Mouse (Mus musculus): ENCODE results near the gene Pan2. TPM values are rescaled to one million over a fixed set of nuclear protein-coding genes. Genes with fewer than 3 reads are reported as not detected.

The Pan2 gene
- polyA plus RNA-seq (2014; fragmentation: Illumina TruSeq; extraction: RNeasy Lipid Tissue Mini Kit (QIAGEN cat#74804); ENCODE audit: low read depth, low replicate concordance): 18.7 TPM

DNA sequence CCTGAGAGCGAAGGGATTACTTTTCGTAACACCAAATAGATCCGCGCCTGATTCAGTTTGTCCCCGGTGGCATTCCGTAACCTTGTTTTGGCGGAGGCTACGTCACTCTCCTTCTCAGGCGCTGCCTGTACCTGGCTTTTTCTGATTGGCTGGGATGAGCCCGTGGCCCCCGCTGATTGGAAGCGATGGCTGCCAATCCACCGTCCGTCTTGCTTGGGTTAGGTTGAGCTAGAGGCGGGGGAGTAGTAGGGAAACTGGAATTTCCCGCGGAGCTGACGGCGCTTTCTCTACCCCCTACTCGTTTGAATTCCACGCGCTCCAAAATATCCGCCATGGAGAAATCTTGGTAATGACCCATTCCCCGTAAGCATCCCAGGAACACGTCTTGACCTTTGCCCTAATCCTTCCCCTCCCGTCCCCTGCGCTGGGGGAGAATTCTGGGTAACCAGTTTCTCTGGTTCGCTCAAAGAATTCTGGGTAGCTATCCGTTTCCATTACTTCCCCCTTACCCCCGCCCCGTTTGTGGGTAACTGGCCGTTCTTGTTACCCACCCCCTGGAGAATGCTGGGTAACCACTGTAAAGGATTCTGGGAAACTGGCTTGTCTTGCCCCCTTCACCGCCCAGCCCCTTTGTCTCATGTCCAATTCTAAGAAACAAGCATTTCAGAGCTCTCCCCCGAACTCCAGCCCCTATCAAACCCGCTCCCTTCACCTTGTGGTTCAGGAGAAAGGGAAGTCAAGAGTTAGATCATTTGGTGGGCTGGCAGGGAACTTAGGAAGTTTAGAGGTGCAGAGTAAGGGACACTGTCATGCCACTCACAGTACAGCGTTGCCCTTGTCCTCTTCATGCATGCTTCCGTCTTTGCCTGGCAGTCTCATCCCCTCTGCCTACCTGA is at the start of gene Pan2:
Pan2 (plus strand) TSS at position 210 of the 896 bp plus-strand sequence.

DNA sequence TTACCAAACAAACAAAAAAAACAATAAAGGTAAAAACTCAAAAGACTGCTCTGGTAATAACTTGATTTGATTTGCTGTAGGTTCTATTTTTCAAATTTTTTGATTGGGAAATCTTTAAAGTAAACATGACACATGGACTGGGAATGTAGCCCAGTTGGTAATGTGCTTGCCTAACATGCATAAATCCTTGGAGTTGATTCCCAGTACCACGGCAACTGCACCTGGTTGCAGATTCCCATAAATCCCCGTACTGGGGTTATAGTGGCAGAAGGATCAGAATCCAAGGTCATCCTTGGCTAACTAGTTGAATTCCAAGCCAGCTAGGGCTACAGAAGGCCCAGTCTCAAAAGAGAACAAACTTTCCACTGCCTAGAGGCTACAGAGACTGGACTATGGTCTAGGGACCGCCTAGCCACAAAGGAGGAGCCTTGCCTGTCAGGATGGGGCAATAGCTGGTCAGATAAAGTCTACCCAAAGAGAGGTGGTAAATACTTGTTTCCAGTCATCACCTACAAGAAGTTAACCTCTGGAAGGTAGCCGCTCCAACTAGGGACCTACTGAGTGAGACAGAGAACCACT is 49.4 kb upstream of the Pan2 start, which contains the start of gene Apon:
Apon (plus strand) TSS at position 420 of the 579 bp plus-strand sequence.

DNA sequence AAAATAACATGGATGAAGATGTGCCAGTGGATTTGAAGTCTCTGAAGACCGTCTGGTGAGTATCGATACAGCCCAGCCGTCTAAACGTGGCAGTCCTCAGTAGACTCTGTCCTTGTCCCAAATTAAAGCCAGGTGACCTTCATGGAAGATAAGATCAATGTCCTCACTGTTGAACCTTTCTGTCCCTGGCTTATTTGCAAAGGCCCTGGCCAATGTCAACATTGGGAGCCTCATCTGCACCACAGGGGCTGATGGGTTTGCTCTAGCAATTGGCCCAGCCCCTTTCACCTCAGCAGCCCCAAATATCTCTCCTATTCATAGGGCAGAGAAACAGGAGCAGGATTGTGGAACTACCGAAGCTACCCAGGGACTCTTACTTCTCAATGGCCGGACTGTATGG is 34.8 kb upstream of the Pan2 start, which contains the start of gene Apof:
Apof (plus strand) TSS at position 301 of the 400 bp plus-strand sequence.

DNA sequence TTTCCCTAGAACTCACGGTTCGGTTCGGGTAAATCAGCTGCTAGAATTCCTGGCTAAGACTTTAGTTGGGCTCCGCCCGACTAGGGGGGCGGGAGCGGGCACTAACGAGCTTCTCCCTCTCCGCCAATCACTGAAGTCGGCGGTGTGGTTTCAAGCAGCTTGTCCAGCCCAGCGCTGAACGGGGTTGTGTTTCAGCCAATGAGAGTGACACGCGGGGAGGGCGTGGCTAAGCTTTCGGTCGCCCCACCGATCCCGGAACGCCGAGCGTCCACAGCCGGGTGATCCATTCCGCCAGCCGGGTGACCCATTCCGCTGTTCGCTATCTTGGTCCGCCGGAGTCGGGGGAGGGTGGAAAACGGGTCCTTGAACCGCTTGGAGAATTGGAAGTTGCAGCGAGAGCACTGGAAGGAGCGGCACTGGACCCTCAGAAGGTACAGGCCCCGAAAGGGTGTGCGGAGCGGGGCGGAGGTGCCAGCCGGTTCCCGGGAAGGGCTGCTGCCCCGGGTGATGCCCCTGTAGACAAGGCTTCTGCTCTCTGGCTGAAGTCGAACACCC is 32.8 kb upstream of the Pan2 start, which contains the start of gene Stat2:
Stat2 (plus strand) TSS at position 273 of the 555 bp plus-strand sequence.

DNA sequence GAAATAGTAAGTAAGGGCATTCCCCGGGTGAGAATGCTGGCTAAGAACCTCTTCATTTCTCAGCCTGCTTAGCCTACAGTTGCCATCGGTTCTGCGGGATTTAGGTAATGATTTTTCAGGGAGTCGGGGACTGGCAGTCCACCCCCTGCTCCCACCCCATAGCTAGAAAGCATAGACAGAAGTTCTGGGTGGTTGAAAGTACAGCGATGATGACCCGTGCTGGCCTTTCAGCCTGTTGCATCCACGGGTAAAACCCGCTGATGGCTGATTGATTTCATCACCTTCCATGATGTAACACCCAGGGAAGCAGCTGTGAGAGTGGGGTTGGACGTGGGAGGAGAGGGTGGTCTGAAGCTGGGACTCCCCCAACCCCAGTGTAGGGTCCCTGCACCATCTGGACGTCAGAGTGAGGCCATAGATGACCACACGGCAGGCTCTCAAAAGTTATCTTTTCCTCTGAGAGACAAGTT is 4.4 kb upstream of the Pan2 start, which contains the start of gene Il23a:
Il23a (minus strand) TSS at position 51 of the 470 bp plus-strand sequence.

DNA sequence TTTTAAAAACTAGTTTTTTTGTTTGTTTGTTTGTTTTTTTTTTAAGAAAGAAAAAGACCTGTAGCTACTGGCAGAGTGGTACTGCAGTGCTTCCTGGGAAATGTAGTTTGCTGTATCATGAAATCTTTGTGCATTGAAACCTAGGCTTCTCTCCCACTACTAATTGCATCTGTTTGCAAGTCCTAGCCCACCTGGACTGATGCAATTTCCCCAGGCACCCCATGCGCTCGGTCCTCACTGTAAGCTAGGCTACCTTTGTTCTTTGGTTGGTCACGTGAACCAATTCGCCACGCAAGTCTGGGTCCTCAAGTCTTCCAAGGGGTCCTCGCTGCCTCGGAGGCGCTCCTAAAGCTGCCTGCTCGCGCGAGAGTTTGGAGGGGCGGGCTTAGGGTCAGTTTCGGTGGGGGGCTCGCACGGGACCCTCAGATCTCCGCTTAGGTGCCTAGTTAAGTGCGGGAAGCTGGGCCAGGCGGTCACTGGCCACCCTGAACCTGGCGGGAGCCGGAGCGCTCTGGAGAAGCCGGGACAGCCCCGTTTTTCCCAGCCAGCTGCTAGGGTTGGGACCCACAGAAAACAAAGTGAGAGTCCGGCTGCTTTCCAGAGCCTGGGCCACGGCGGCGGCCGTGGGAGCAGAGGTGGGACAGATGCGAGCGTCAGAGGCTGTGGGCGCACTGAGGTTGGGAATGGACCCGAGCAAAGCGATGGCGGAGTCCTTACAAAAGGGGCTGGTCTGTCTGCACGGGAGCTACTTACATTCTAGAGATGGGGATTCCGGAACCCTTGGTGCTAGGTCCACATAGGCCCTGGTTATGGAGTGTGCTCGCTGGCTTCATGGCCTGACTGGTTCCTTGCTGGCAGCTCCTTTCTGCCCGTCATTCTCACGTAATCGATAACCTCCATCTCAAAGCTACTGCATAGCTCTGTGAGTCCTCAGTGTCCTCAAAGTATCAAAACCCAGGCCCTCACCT is 19.3 kb downstream of the Pan2 start, which contains the start of gene Cnpy2:
Cnpy2 (plus strand) TSS at position 319 of the 968 bp plus-strand sequence.

DNA sequence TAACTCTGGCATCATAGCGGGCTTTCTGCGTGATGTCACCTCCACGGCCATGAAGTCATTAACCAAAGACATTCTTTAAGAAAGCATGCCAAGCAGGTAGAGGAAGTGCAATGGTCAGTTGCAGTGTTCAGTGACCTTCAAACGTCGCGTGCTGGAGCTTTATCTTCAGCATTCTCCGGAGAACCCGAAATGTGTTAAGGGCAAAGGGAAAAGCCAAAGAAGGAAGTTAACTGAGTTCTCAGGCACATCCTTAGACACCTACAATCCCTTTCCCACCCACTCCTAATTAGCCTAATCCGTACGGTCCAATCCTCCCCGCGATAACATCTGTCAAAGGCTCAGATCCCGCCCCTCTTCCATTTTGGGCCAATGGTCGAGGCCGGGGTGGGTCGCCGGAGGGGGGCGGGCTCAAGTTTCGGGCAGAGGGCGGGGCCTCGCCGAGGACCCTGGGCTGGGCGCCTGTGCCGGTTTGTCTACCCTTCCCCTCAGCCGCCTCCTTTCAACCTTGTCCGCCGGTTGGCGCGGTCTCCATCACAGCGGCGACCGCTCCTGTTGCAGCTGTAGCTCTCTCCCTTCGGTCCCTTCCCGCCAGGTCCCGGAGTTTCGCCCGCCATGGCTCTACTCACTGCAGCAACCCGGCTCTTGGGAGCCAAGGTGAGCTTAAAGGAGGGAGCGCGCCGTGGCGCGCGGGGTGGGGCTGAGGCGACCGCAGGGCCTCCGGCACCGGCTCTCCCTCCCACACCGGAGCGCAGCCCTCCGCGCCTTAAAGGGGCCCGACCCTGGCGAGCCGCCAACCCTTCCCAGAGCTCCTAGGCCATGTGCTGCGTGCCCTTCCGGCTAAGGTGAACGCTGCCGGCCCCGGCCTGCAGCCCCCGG is 34.4 kb downstream of the Pan2 start, which contains the start of gene Cs:
Cs (plus strand) TSS at position 429 of the 876 bp plus-strand sequence.

DNA sequence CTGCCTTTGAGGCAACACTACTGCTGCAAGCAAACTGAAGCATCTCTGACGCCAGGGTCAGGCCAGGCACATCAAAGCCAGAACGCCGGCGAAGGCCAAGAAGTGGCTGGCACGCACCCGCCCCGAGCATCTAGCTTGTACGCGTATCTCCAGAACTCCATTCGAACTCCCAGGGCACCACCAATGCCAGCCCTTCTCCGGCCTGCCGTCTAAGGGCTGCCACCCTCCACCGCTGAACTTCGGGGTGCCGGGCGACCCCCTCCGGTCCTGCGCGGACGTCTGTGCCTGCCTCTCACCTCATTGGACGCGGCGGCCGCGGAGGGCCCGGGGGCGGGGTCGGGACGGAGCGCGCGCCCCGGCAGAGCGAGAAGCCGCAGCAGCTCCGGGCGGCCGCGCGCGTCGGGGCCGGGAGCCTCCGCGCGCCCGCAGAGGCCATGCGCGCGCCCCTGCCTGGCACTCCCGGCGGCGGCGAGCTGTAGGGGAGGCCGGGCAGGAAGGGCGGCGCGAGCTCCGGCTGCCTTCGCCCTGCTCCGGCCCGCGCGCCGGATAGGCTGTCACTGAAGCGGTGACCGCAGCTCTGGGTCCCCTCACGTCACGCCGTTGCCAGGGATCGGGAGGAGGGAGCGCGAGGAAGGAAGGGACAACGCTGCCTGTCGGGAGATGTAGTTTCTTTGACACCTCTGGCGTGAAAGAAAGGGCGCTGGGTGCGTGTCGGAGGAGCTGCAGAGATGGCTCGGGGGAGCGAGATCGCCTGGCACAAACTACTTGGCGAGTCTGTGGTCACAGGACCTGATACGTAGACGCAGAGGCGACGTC is 65.5 kb downstream of the Pan2 start, which contains the start of gene Coq10a:
Coq10a (minus strand) TSS at position 596 of the 816 bp plus-strand sequence.

Other genes starting within 250 kb of the Pan2 start
- gene Ptges3, start 244.4 kb upstream of the Pan2 start, polyA plus RNA-seq (2014; fragmentation: Illumina TruSeq; extraction: RNeasy Lipid Tissue Mini Kit (QIAGEN cat#74804); ENCODE audit: low read depth, low replicate concordance): 84.8 TPM
- 972 TPM for gene Atp5b, start 220.1 kb upstream of the Pan2 start, polyA plus RNA-seq (2014; fragmentation: Illumina TruSeq; extraction: RNeasy Lipid Tissue Mini Kit (QIAGEN cat#74804); ENCODE audit: low read depth, low replicate concordance)
- 33.2 TPM for gene Baz2a, start 211.8 kb upstream of the Pan2 start, polyA plus RNA-seq (2014; fragmentation: Illumina TruSeq; extraction: RNeasy Lipid Tissue Mini Kit (QIAGEN cat#74804); ENCODE audit: low read depth, low replicate concordance)
- gene Rbms2, start 123.0 kb upstream of the Pan2 start, polyA plus RNA-seq (2014; fragmentation: Illumina TruSeq; extraction: RNeasy Lipid Tissue Mini Kit (QIAGEN cat#74804); ENCODE audit: low read depth, low replicate concordance): 87.6 TPM
- 0.81 TPM for gene Gls2, start 108.9 kb upstream of the Pan2 start, polyA plus RNA-seq (2014; fragmentation: Illumina TruSeq; extraction: RNeasy Lipid Tissue Mini Kit (QIAGEN cat#74804); ENCODE audit: low read depth, low replicate concordance)
- 9.3 TPM for gene Spryd4, start 91.5 kb upstream of the Pan2 start, polyA plus RNA-seq (2014; fragmentation: Illumina TruSeq; extraction: RNeasy Lipid Tissue Mini Kit (QIAGEN cat#74804); ENCODE audit: low read depth, low replicate concordance)
- not detected for gene Mip, start 77.5 kb upstream of the Pan2 start, polyA plus RNA-seq (2014; fragmentation: Illumina TruSeq; extraction: RNeasy Lipid Tissue Mini Kit (QIAGEN cat#74804); ENCODE audit: low read depth, low replicate concordance)
- gene Timeless, start 71.3 kb upstream of the Pan2 start, polyA plus RNA-seq (2014; fragmentation: Illumina TruSeq; extraction: RNeasy Lipid Tissue Mini Kit (QIAGEN cat#74804); ENCODE audit: low read depth, low replicate concordance): 5.1 TPM
- not detected for gene Apon, start 49.2 kb upstream of the Pan2 start, polyA plus RNA-seq (2014; fragmentation: Illumina TruSeq; extraction: RNeasy Lipid Tissue Mini Kit (QIAGEN cat#74804); ENCODE audit: low read depth, low replicate concordance)
- gene Apof, start 34.7 kb upstream of the Pan2 start, polyA plus RNA-seq (2014; fragmentation: Illumina TruSeq; extraction: RNeasy Lipid Tissue Mini Kit (QIAGEN cat#74804); ENCODE audit: low read depth, low replicate concordance): not detected
- 29.3 TPM for gene Stat2, start 32.8 kb upstream of the Pan2 start, polyA plus RNA-seq (2014; fragmentation: Illumina TruSeq; extraction: RNeasy Lipid Tissue Mini Kit (QIAGEN cat#74804); ENCODE audit: low read depth, low replicate concordance)
- 0.52 TPM for gene Il23a, start 4.6 kb upstream of the Pan2 start, polyA plus RNA-seq (2014; fragmentation: Illumina TruSeq; extraction: RNeasy Lipid Tissue Mini Kit (QIAGEN cat#74804); ENCODE audit: low read depth, low replicate concordance)
- 146 TPM for gene Cnpy2, start 19.1 kb downstream of the Pan2 start, polyA plus RNA-seq (2014; fragmentation: Illumina TruSeq; extraction: RNeasy Lipid Tissue Mini Kit (QIAGEN cat#74804); ENCODE audit: low read depth, low replicate concordance)
- 162 TPM for gene Cs, start 34.4 kb downstream of the Pan2 start, polyA plus RNA-seq (2014; fragmentation: Illumina TruSeq; extraction: RNeasy Lipid Tissue Mini Kit (QIAGEN cat#74804); ENCODE audit: low read depth, low replicate concordance)
- gene Coq10a, start 65.7 kb downstream of the Pan2 start, polyA plus RNA-seq (2014; fragmentation: Illumina TruSeq; extraction: RNeasy Lipid Tissue Mini Kit (QIAGEN cat#74804); ENCODE audit: low read depth, low replicate concordance): 39.7 TPM
- 26.0 TPM for gene Ankrd52, start 73.8 kb downstream of the Pan2 start, polyA plus RNA-seq (2014; fragmentation: Illumina TruSeq; extraction: RNeasy Lipid Tissue Mini Kit (QIAGEN cat#74804); ENCODE audit: low read depth, low replicate concordance)
- gene Slc39a5, start 97.9 kb downstream of the Pan2 start, polyA plus RNA-seq (2014; fragmentation: Illumina TruSeq; extraction: RNeasy Lipid Tissue Mini Kit (QIAGEN cat#74804); ENCODE audit: low read depth, low replicate concordance): 0.30 TPM
- 47.3 TPM for gene Nabp2, start 108.2 kb downstream of the Pan2 start, polyA plus RNA-seq (2014; fragmentation: Illumina TruSeq; extraction: RNeasy Lipid Tissue Mini Kit (QIAGEN cat#74804); ENCODE audit: low read depth, low replicate concordance)
- 33.2 TPM for gene Rnf41, start 108.3 kb downstream of the Pan2 start, polyA plus RNA-seq (2014; fragmentation: Illumina TruSeq; extraction: RNeasy Lipid Tissue Mini Kit (QIAGEN cat#74804); ENCODE audit: low read depth, low replicate concordance)
- gene Smarcc2, start 155.9 kb downstream of the Pan2 start, polyA plus RNA-seq (2014; fragmentation: Illumina TruSeq; extraction: RNeasy Lipid Tissue Mini Kit (QIAGEN cat#74804); ENCODE audit: low read depth, low replicate concordance): 105 TPM
- gene Myl6, start 190.8 kb downstream of the Pan2 start, polyA plus RNA-seq (2014; fragmentation: Illumina TruSeq; extraction: RNeasy Lipid Tissue Mini Kit (QIAGEN cat#74804); ENCODE audit: low read depth, low replicate concordance): 1,629 TPM
- gene Myl6b, start 195.3 kb downstream of the Pan2 start, polyA plus RNA-seq (2014; fragmentation: Illumina TruSeq; extraction: RNeasy Lipid Tissue Mini Kit (QIAGEN cat#74804); ENCODE audit: low read depth, low replicate concordance): 5.5 TPM
- 98.5 TPM for gene Esyt1, start 222.5 kb downstream of the Pan2 start, polyA plus RNA-seq (2014; fragmentation: Illumina TruSeq; extraction: RNeasy Lipid Tissue Mini Kit (QIAGEN cat#74804); ENCODE audit: low read depth, low replicate concordance)
- gene Zc3h10, start 244.4 kb downstream of the Pan2 start, polyA plus RNA-seq (2014; fragmentation: Illumina TruSeq; extraction: RNeasy Lipid Tissue Mini Kit (QIAGEN cat#74804); ENCODE audit: low read depth, low replicate concordance): 9.8 TPM
- gene Rpl41, start 246.0 kb downstream of the Pan2 start, polyA plus RNA-seq (2014; fragmentation: Illumina TruSeq; extraction: RNeasy Lipid Tissue Mini Kit (QIAGEN cat#74804); ENCODE audit: low read depth, low replicate concordance): 2,778 TPM